Mouse (Mus musculus) lung, postnatal 0 days (tissue): ENCODE measurements around the gene Gm20765.

Experiments
- CTCF ChIP-seq: IDR thresholded peaks from 2 replicates; pipeline ENCODE4 v1.5.1; 2016; ENCODE audit warnings: antibody characterized with exemption, mild to moderate bottlenecking
- EP300 ChIP-seq: IDR thresholded peaks from 2 replicates; pipeline ENCODE4 v1.6.1; 2016; ENCODE audit warnings: antibody characterized with exemption, mild to moderate bottlenecking, control low read depth

DNA sequence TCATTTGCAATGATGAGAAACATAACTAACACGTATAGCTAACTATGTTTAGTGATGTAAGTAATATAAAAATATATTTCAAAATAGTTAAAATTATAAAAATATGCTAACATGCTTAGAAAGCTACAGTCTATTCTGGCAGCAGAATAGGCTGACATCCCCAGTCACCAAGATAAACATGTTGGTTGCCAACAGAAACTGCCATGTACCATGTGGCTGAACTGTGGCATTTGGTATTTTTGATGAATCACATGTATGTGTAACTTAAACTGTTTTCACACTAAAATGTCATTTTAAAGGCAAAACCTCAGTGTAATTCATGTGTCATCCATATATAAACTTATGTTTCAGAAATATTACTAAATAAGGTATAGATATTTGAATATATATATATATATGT lies 24.3 kb downstream of the Gm20765 start:
- TF ChIP-seq CTCF (no peak), EP300 (no peak)
